Mouse (Mus musculus): Measurements from ENCODE around the gene Gm20388. TPM values are rescaled to one million over a fixed set of nuclear protein-coding genes. Genes with fewer than 3 reads are reported as not detected.

Gene Gm20388
- total RNA-seq, 2 experiments from 2014 or later, result 6.8 to 7.8 TPM

- intact Hi-C loops (cut with DNase I), result no loop called here
- no peak for DNase-seq
Observed at GRCm38 (mm10) chr8:120232398-120232797, 321.8 kb downstream of the Gm20388 start.

GRCm38 (mm10) chr8:120232913-120233312 lies 322.3 kb downstream of the Gm20388 start:
- intact Hi-C loops (cut with DNase I), result no loop called here
- DNase-seq, result no peak

- intact Hi-C loops (cut with DNase I), result no loop called here
- no peak for DNase-seq
Observed at GRCm38 (mm10) chr8:120234457-120234856, 323.8 kb downstream of the Gm20388 start.

GRCm38 (mm10) chr8:120234866-120235265 lies 324.2 kb downstream of the Gm20388 start:
- DNase-seq, result no peak
- intact Hi-C loops (cut with DNase I), result no loop called here

GRCm38 (mm10) chr8:120243222-120243621 lies 332.6 kb downstream of the Gm20388 start:
- no peak for DNase-seq

GRCm38 (mm10) chr8:120243916-120244451 lies 333.3 kb downstream of the Gm20388 start:
- DNase-seq, result no peak
- intact Hi-C loops (cut with DNase I), result no loop called here

More at GRCm38 (mm10) chr8:120243222-120243621, 332.6 kb downstream of the Gm20388 start:
- intact Hi-C loops (cut with DNase I), result no loop called here

- intact Hi-C loops (cut with DNase I), result no loop called here
- DNase-seq, result no peak
Observed at GRCm38 (mm10) chr8:120244553-120244952, 333.9 kb downstream of the Gm20388 start.

- intact Hi-C loops (cut with DNase I), result no loop called here
- no peak for DNase-seq
Observed at GRCm38 (mm10) chr8:120247618-120248017, 337.0 kb downstream of the Gm20388 start.

GRCm38 (mm10) chr8:120248031-120248430 lies 337.4 kb downstream of the Gm20388 start:
- intact Hi-C loops (cut with DNase I), result no loop called here

GRCm38 (mm10) chr8:120248451-120248850 lies 337.8 kb downstream of the Gm20388 start:
- intact Hi-C loops (cut with DNase I), result no loop called here
- no peak for DNase-seq

More at GRCm38 (mm10) chr8:120248031-120248430, 337.4 kb downstream of the Gm20388 start:
- DNase-seq, result peak in 1 of 2 experiments; percentile 41

- peak in 1 of 2 experiments; percentile 56 for DNase-seq
- intact Hi-C loops (cut with DNase I), result no loop called here
Observed at GRCm38 (mm10) chr8:120249800-120250336, 339.2 kb downstream of the Gm20388 start.

- intact Hi-C loops (cut with DNase I), result no loop called here
Observed at GRCm38 (mm10) chr8:120250750-120251410, 340.2 kb downstream of the Gm20388 start.

GRCm38 (mm10) chr8:120251411-120252035 lies 340.9 kb downstream of the Gm20388 start:
- peak in 1 of 2 experiments; percentile 65 for DNase-seq

More at GRCm38 (mm10) chr8:120250750-120251410, 340.2 kb downstream of the Gm20388 start:
- DNase-seq, result peak in 1 of 2 experiments; percentile 37

GRCm38 (mm10) chr8:120253626-120254025 lies 343.0 kb downstream of the Gm20388 start:
- intact Hi-C loops (cut with DNase I), result no loop called here

More at GRCm38 (mm10) chr8:120251411-120252035, 340.9 kb downstream of the Gm20388 start:
- intact Hi-C loops (cut with DNase I), result no loop called here

GRCm38 (mm10) chr8:120255406-120255987 lies 344.9 kb downstream of the Gm20388 start:
- intact Hi-C loops (cut with DNase I), result no loop called here

More at GRCm38 (mm10) chr8:120253626-120254025, 343.0 kb downstream of the Gm20388 start:
- no peak for DNase-seq

GRCm38 (mm10) chr8:120256958-120257357 lies 346.3 kb downstream of the Gm20388 start:
- intact Hi-C loops (cut with DNase I), result no loop called here
- DNase-seq, result peak in 1 of 2 experiments; percentile 69

More at GRCm38 (mm10) chr8:120255406-120255987, 344.9 kb downstream of the Gm20388 start:
- no peak for DNase-seq

GRCm38 (mm10) chr8:120259206-120259605 lies 348.6 kb downstream of the Gm20388 start:
- intact Hi-C loops (cut with DNase I), result no loop called here
- peak in 1 of 2 experiments; percentile 56 for DNase-seq

- intact Hi-C loops (cut with DNase I), result no loop called here
- DNase-seq, result no peak
Observed at GRCm38 (mm10) chr8:120260677-120261076, 350.0 kb downstream of the Gm20388 start.

- intact Hi-C loops (cut with DNase I), result no loop called here
Observed at GRCm38 (mm10) chr8:120261338-120262120, 350.9 kb downstream of the Gm20388 start.

GRCm38 (mm10) chr8:120263879-120264278 lies 353.2 kb downstream of the Gm20388 start:
- no peak for DNase-seq
- intact Hi-C loops (cut with DNase I), result no loop called here

More at GRCm38 (mm10) chr8:120261338-120262120, 350.9 kb downstream of the Gm20388 start:
- no peak for DNase-seq
